Mouse (Mus musculus): ENCODE results near the gene C130050O18Rik. TPM values are rescaled to one million over a fixed set of nuclear protein-coding genes. Genes with fewer than 3 reads are reported as not detected.

C130050O18Rik gene
- total and polyA plus RNA-seq, 3 experiments, result 0.07 to 0.83 (median 0.33) TPM

GRCm38 (mm10) chr5:139408511-139408910 lies 3.4 kb downstream of the C130050O18Rik start:
- DNase-seq (ENCODE audit: low spot score), result no peak
- no peak overlapping the region for H3K4me3 ChIP-seq (ENCODE audit: low read depth, low read length)
- ATAC-seq (ENCODE audit: extremely low read depth, insufficient number of reproducible peaks, low FRiP score, poor library complexity, severe bottlenecking), result no peak
- H3K4me1 ChIP-seq (ENCODE audit: insufficient read depth, low read depth, low read length), result peaks cover 22% of the 10 kb centered on the region
- no peaks in the 10 kb centered on the region for H3K9me3 ChIP-seq (replicated peaks)
- peaks cover 92% of the 10 kb centered on the region for H3K36me3 ChIP-seq (replicated peaks)
- no peaks in the 10 kb centered on the region for H3K27me3 ChIP-seq (ENCODE audit: insufficient read depth, low read length)
- no peak for TF ChIP-seq CTCF (IDR thresholded peaks at IDR 0.05; ENCODE audit: low read depth, low read length)
- TF ChIP-seq TAL1 (conservative IDR thresholded peaks at IDR 0.05; ENCODE audit: low read depth, low read length), result no peak
- TF ChIP-seq POLR2AphosphoS5 (IDR thresholded peaks at IDR 0.05; ENCODE audit: insufficient replicate concordance, low read depth, low read length), result no peak
- TF ChIP-seq GATA1 (IDR thresholded peaks at IDR 0.05; ENCODE audit: borderline replicate concordance, low read length), result no peak
- no peak for TF ChIP-seq GATA2 (IDR thresholded peaks at IDR 0.05; ENCODE audit: borderline replicate concordance, low read depth, low read length)

DNA sequence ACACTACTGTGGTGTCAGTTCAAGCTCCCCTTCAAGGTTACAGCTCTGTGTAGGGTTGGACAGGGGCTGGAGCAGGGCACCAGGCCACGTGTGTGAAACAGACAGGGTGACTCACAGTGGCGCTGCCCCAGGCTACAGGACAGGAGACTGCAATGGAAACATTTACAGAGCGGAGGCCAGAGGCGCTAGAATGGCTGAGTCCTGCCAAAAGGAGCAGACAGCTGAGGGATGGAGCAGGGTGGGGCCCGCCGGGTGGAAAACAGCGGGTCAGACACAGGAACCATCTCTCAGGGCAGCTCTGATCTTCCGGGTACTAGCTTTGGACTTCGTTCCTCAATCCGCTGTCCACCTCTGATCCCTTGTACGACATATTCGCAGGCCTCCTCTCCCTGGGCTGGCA lies 4.3 kb downstream of the C130050O18Rik start:
- TF ChIP-seq GATA2 (IDR thresholded peaks at IDR 0.05; ENCODE audit: borderline replicate concordance, low read depth, low read length), result no peak
- TF ChIP-seq CTCF (IDR thresholded peaks at IDR 0.05; ENCODE audit: low read depth, low read length), result no peak
- TF ChIP-seq GATA1 (IDR thresholded peaks at IDR 0.05; ENCODE audit: borderline replicate concordance, low read length), result no peak
- TF ChIP-seq TAL1 (conservative IDR thresholded peaks at IDR 0.05; ENCODE audit: low read depth, low read length), result no peak
- TF ChIP-seq POLR2AphosphoS5 (IDR thresholded peaks at IDR 0.05; ENCODE audit: insufficient replicate concordance, low read depth, low read length), result no peak
- peaks cover 91% of the 10 kb centered on the region for H3K36me3 ChIP-seq (replicated peaks)
- DNase-seq (ENCODE audit: low spot score), result no peak
- no peak for ATAC-seq (ENCODE audit: extremely low read depth, insufficient number of reproducible peaks, low FRiP score, poor library complexity, severe bottlenecking)
- H3K4me1 ChIP-seq (ENCODE audit: insufficient read depth, low read depth, low read length), result peaks cover 18% of the 10 kb centered on the region
- H3K27me3 ChIP-seq (ENCODE audit: insufficient read depth, low read length), result no peaks in the 10 kb centered on the region
- no peaks in the 10 kb centered on the region for H3K9me3 ChIP-seq (replicated peaks)
- no peak overlapping the region for H3K4me3 ChIP-seq (ENCODE audit: low read depth, low read length)

DNA sequence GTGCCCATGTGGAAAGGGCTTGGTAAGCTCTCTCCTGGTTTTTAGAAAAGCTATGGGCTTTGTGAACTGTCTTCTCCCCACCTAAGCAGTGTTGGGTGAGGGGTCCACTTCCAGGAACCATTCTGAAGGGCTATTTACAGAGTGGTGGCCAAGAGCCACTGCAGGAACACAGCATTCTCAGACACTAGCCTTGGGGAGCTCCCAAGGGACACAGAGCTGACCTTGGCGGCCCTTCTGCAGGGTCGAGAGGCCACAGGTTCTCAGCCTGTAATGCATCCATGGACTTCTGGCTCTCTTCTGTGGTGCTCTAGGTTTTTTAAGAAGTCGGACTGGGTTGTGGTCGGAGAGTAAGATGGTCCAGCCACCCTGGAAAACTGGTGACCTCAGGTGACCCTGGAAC lies 5.0 kb downstream of the C130050O18Rik start:
- no peak for DNase-seq (ENCODE audit: low spot score)
- Histone ChIP-seq H3K9me3 (replicated peaks) (no peaks in the 10 kb centered on the region), H3K36me3 (replicated peaks) (peaks cover 91% of the 10 kb centered on the region), H3K27me3 (ENCODE audit: insufficient read depth, low read length) (no peaks in the 10 kb centered on the region), H3K4me1 (ENCODE audit: insufficient read depth, low read depth, low read length) (peaks cover 15% of the 10 kb centered on the region), H3K4me3 (ENCODE audit: low read depth, low read length) (no peak overlapping the region)
- no peak for TF ChIP-seq CTCF (IDR thresholded peaks at IDR 0.05; ENCODE audit: low read depth, low read length)
- no peak for TF ChIP-seq TAL1 (conservative IDR thresholded peaks at IDR 0.05; ENCODE audit: low read depth, low read length)
- TF ChIP-seq GATA1 (IDR thresholded peaks at IDR 0.05; ENCODE audit: borderline replicate concordance, low read length), result no peak
- no peak for TF ChIP-seq POLR2AphosphoS5 (IDR thresholded peaks at IDR 0.05; ENCODE audit: insufficient replicate concordance, low read depth, low read length)
- TF ChIP-seq GATA2 (IDR thresholded peaks at IDR 0.05; ENCODE audit: borderline replicate concordance, low read depth, low read length), result no peak
- ATAC-seq (ENCODE audit: extremely low read depth, insufficient number of reproducible peaks, low FRiP score, poor library complexity, severe bottlenecking), result no peak

- peaks cover 91% of the 10 kb centered on the region for H3K36me3 ChIP-seq (replicated peaks)
- TF ChIP-seq GATA1 (IDR thresholded peaks at IDR 0.05; ENCODE audit: borderline replicate concordance, low read length), result no peak
- no peak for TF ChIP-seq POLR2AphosphoS5 (IDR thresholded peaks at IDR 0.05; ENCODE audit: insufficient replicate concordance, low read depth, low read length)
- no peak for TF ChIP-seq GATA2 (IDR thresholded peaks at IDR 0.05; ENCODE audit: borderline replicate concordance, low read depth, low read length)
- peaks cover 5% of the 10 kb centered on the region; the same call in 1 of the 2 replicates for H3K4me1 ChIP-seq (ENCODE audit: insufficient read depth, low read depth, low read length)
- no peaks in the 10 kb centered on the region for H3K9me3 ChIP-seq (replicated peaks)
- ATAC-seq (ENCODE audit: extremely low read depth, insufficient number of reproducible peaks, low FRiP score, poor library complexity, severe bottlenecking) (no peak), DNase-seq (ENCODE audit: low spot score) (no peak)
- H3K4me3 ChIP-seq (ENCODE audit: low read depth, low read length), result no peak overlapping the region
- H3K27me3 ChIP-seq (ENCODE audit: insufficient read depth, low read length), result no peaks in the 10 kb centered on the region
Measured at GRCm38 (mm10) chr5:139411117-139411516, 6.0 kb downstream of the C130050O18Rik start.

DNA sequence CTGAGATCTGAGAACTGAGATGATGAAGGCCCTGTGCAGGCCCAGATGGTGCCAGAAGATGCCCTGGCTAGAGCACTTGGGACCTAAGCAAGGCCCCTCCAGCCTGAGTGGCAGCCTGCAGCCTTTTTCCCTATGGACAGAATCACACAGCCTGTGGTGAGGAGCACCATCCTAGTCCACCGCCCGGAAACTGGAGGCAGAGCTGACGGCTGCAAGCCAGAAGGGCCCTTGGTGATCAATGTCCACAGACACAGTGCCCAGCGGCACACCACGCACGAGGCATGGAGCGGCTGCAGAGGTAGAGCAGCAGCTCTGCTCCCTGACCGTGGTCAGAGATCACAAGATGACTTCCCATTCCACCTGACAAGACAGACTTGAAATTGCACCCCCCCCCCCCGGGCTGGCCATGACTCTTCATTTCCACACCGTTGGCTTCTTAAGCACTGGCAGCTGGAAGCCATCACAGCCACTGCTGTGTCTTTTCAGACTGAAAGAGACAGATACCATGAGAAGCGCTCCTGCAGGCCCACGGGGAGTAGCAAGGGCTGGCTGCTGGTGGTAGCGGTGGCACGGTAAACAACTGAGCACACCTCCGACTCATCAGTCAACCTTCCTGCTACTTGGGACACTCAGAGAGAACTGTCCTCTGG lies 6.7 kb downstream of the C130050O18Rik start:
- DNase-seq (ENCODE audit: low spot score), result no peak
- Histone ChIP-seq H3K4me3 (ENCODE audit: low read depth, low read length) (no peak overlapping the region), H3K4me1 (ENCODE audit: insufficient read depth, low read depth, low read length) (peaks cover 2% of the 10 kb centered on the region; the same call in 1 of the 2 replicates), H3K27me3 (ENCODE audit: insufficient read depth, low read length) (no peaks in the 10 kb centered on the region), H3K36me3 (replicated peaks) (peaks cover 94% of the 10 kb centered on the region), H3K9me3 (replicated peaks) (no peaks in the 10 kb centered on the region)
- ATAC-seq (ENCODE audit: extremely low read depth, insufficient number of reproducible peaks, low FRiP score, poor library complexity, severe bottlenecking), result no peak
- TF ChIP-seq TAL1 (conservative IDR thresholded peaks at IDR 0.05; ENCODE audit: low read depth, low read length), result no peak
- TF ChIP-seq GATA1 (IDR thresholded peaks at IDR 0.05; ENCODE audit: borderline replicate concordance, low read length), result no peak
- TF ChIP-seq CTCF (IDR thresholded peaks at IDR 0.05; ENCODE audit: low read depth, low read length), result no peak
- TF ChIP-seq GATA2 (IDR thresholded peaks at IDR 0.05; ENCODE audit: borderline replicate concordance, low read depth, low read length), result no peak
- TF ChIP-seq POLR2AphosphoS5 (IDR thresholded peaks at IDR 0.05; ENCODE audit: insufficient replicate concordance, low read depth, low read length), result no peak

GRCm38 (mm10) chr5:139413545-139413944 lies 8.5 kb downstream of the C130050O18Rik start:
- ATAC-seq (ENCODE audit: extremely low read depth, insufficient number of reproducible peaks, low FRiP score, poor library complexity, severe bottlenecking), result no peak
- Histone ChIP-seq H3K36me3 (replicated peaks) (peaks cover 93% of the 10 kb centered on the region), H3K4me1 (ENCODE audit: insufficient read depth, low read depth, low read length) (peaks cover 4% of the 10 kb centered on the region; the same call in 1 of the 2 replicates), H3K4me3 (ENCODE audit: low read depth, low read length) (no peak overlapping the region), H3K27me3 (ENCODE audit: insufficient read depth, low read length) (no peaks in the 10 kb centered on the region), H3K9me3 (replicated peaks) (no peaks in the 10 kb centered on the region)
- TF ChIP-seq POLR2AphosphoS5 (IDR thresholded peaks at IDR 0.05; ENCODE audit: insufficient replicate concordance, low read depth, low read length), result no peak
- TF ChIP-seq GATA2 (IDR thresholded peaks at IDR 0.05; ENCODE audit: borderline replicate concordance, low read depth, low read length), result no peak
- TF ChIP-seq CTCF (IDR thresholded peaks at IDR 0.05; ENCODE audit: low read depth, low read length), result no peak
- TF ChIP-seq TAL1 (conservative IDR thresholded peaks at IDR 0.05; ENCODE audit: low read depth, low read length), result no peak
- no peak for TF ChIP-seq GATA1 (IDR thresholded peaks at IDR 0.05; ENCODE audit: borderline replicate concordance, low read length)
- DNase-seq (ENCODE audit: low spot score), result no peak

Measured in G1E (cell line).